Mouse (Mus musculus) neural tube, postnatal 0 days (tissue): Measurements from ENCODE around the gene Slc25a48. TPM values are rescaled to one million over a fixed set of nuclear protein-coding genes. Genes with fewer than 3 reads are reported as not detected.

Experiments
- polyA plus RNA-seq: library from polyadenylated mRNA; unstranded; fragments of >200 nt; fragmentation: Nextera tagmentation; extraction: Ambion mirVana; gene quantifications from 2 replicates; pipeline ENCODE4 v1.2.1, GENCODE M21; 2015

Gene Slc25a48
- 0.06 and 0.10 TPM in 2 replicates for polyA plus RNA-seq

DNA sequence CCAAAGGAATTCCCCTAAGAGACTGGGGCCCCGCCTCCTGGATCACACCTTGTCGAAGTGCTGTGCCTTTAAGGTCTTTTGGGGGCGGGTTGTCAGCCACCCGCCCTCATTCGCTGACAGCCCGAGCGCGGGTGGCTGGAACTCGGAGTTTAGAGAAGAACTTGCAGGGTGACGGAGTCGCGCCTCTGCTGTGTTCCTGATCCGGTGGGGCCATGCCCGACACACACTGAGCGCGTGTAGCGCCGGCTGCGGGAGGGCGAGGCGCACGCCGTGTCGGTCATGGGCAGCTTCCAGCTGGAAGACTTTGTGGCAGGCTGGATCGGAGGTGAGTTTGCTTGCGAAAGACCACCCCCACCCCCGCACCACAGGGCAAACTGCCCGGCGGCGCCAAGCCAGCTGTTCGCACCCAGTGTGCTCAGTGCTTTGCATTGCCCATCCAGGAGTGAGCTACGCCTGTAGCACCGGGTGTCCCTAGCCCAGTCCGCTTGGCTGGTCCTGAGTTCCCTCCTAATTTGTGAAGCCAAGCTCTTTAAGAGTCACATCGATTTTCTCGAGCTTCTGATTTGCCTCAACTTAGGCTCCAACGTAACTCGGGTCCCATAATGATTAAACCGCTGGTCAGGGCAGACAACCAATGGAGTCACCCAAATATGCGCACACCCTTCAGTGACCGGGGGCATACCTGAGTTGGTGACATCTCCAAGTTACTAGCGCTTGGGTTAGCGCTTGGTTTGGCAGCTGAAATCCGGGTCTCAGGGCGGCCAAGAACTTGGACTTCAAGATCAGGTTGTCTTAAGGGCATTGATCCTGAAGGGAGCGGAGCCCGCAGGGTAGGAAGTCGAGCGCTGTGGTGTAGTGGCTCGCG, at the start of gene Slc25a48:
Gene Slc25a48, plus strand, starts transcription at position 145 of the 865 bp plus-strand sequence.

DNA sequence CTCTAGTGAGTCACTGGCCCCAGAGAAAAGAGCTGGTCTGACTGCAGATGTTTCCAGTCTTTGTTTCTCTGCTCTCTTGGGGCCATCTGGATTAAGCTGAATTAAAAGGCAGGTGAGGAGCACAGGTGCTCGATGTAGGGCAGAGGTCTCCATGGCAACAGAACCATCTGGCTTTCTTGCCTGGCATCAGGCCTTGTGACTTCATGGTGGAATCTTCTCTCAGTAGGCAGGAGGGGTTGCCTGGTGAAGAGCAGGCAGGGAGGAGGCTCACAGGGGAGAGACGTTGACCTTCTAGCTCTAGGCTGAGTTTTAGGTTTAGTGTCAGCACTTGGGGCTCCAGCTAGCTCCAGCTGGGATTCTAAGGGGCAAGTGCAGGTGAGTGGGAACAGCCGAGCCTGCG, 11.8 kb upstream of the Slc25a48 start, which contains the start of gene Gm3045:
Gene Gm3045, plus strand, starts transcription at position 230 of the 400 bp plus-strand sequence.

GRCm38 (mm10) chr13:56482146-56482545, 44.0 kb downstream of the Slc25a48 start, which contains the start of gene Il9:
TSS of gene Il9 (minus strand) at chr13:56482246.

DNA sequence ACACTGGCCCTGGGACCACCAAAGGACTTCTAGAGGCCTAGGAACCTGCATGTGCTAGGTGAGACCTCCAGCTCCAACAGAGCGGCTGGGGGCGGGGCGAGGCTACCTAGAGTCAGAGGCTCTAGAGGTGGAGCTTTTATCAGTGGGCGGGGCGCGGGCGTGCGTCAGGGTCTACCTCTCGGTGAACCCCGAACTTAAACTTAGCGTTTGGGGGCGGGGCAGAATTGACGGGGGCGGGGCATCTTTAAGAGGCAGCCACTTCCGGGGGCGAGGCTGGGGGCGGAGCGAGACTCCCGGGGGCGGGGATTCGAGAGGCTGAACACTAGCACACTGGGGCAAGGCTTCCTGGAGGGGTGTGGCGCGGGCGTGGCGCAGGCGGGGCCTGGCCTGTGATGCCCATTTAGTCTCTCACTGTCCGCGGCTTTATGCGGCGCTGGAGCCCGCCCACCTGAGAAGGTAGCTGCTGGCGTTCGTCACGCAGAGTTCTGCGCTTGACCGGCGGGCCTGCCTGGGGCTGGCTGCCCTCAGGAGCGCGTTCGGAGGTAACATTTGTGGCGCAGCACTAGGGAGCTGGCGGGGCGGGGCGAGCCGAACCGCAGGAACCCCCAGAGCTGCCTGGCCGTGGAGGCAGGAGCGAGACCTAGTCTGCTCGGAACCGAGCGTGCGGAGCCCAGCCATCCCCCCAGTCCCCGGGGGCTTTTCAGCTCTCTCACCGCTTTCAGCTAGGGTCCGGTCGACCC, 84.1 kb downstream of the Slc25a48 start, which contains the start of gene Fbxl21:
Gene Fbxl21, plus strand, starts transcription at position 392 of the 740 bp plus-strand sequence.

Other genes starting within 250 kb of the Slc25a48 start
- not detected in 2 replicates for gene Neurog1, start 186.2 kb upstream of the Slc25a48 start, polyA plus RNA-seq
- gene Cxcl14, start 141.8 kb upstream of the Slc25a48 start, polyA plus RNA-seq = 20.2 and 20.4 TPM in 2 replicates
- not detected in 2 replicates for gene Gm3045, start 11.8 kb upstream of the Slc25a48 start, polyA plus RNA-seq
- not detected in 2 replicates for gene Il9, start 43.9 kb downstream of the Slc25a48 start, polyA plus RNA-seq
- 6.0 and 7.1 TPM in 2 replicates for gene Fbxl21, start 84.1 kb downstream of the Slc25a48 start, polyA plus RNA-seq
- not detected in 2 replicates for gene Lect2, start 110.1 kb downstream of the Slc25a48 start, polyA plus RNA-seq
- gene Tgfbi, start 171.2 kb downstream of the Slc25a48 start, polyA plus RNA-seq = 17.1 and 17.6 TPM in 2 replicates